Mouse (Mus musculus) liver, embryonic 14.5 days (tissue): ENCODE results near the gene Esrra. TPM values are rescaled to one million over a fixed set of nuclear protein-coding genes. Genes with fewer than 3 reads are reported as not detected.

Source experiments
- ATAC-seq: fragments of 200-750 bp; cut with Nextera tagmentation; 2 replicates; pipeline ENCODE4 v1.8.0; 2017; ENCODE audit warnings: moderate number of reproducible peaks, mild to moderate bottlenecking, moderate library complexity; ENCODE audit not compliant: insufficient read depth
- DNase-seq, 3 experiments: peaks; one replicate each; pipeline ENCODE4 v3.0.0-alpha.2; 2012 to 2013; ENCODE audit warnings: low read depth in 3 of 3, low spot score in 3 of 3
- H3K27ac ChIP-seq: fragments of 300-500 bp; sonication (generic); 2 replicates; pipeline ENCODE4 v1.5.1; 2014; ENCODE audit warnings: moderate library complexity, mild to moderate bottlenecking, control low read depth, inconsistent platforms
- H3K27me3 ChIP-seq: fragments of 300-500 bp; sonication (generic); 2 replicates; pipeline ENCODE4 v1.6.1; 2014; ENCODE audit warnings: mild to moderate bottlenecking, low read length, moderate library complexity; ENCODE audit not compliant: control insufficient read depth, insufficient read depth
- H3K36me3 ChIP-seq: fragments of 300-500 bp; sonication (generic); replicated peaks from 2 replicates; pipeline ENCODE4 v1.6.1; 2014; ENCODE audit warnings: low read depth; ENCODE audit not compliant: control insufficient read depth, insufficient read depth
- H3K4me1 ChIP-seq, 2 experiments: fragments of 200-500 bp in 1 of 2; fragments of 300-500 bp in 1 of 2; sonication (generic) in 1 of 2; replicated peaks; 2 replicates each; pipeline ENCODE4 v1.6.1; 2012 to 2014; ENCODE audit warnings: antibody characterized with exemption in 1 of 2, inconsistent platforms in 1 of 2, low read length in 1 of 2; ENCODE audit not compliant: control insufficient read depth in 2 of 2, insufficient read depth in 2 of 2
- H3K4me2 ChIP-seq: fragments of 300-500 bp; sonication (generic); 2 replicates; pipeline ENCODE4 v1.6.1; 2014; ENCODE audit warnings: low read depth, mild to moderate bottlenecking, control low read depth, moderate library complexity
- H3K4me3 ChIP-seq, 2 experiments: fragments of 200-500 bp in 1 of 2; fragments of 300-500 bp in 1 of 2; sonication (generic) in 1 of 2; 2 replicates each; pipeline ENCODE4 v1.5.1; 2012 to 2014; ENCODE audit warnings: low read depth in 2 of 2, low read length in 2 of 2, mild to moderate bottlenecking in 2 of 2, control low read depth in 1 of 2, inconsistent platforms in 1 of 2, moderate library complexity in 1 of 2; ENCODE audit not compliant: insufficient read depth in 1 of 2
- H3K9ac ChIP-seq: fragments of 300-500 bp; sonication (generic); replicated peaks from 2 replicates; pipeline ENCODE4 v1.6.1; 2014; ENCODE audit warnings: mild to moderate bottlenecking, control low read depth, moderate library complexity
- H3K9me3 ChIP-seq: fragments of 300-500 bp; sonication (generic); 2 replicates; pipeline ENCODE4 v1.6.1; 2016; ENCODE audit warnings: low read length, mixed read lengths; ENCODE audit not compliant: control insufficient read depth
- CTCF ChIP-seq: IDR thresholded peaks from 2 replicates; pipeline ENCODE4 v1.5.1; 2016; ENCODE audit warnings: antibody characterized with exemption, low read depth, control low read depth
- EP300 ChIP-seq: IDR thresholded peaks from 2 replicates; pipeline ENCODE4 v1.6.1; 2016; ENCODE audit warnings: antibody characterized with exemption, low read depth
- WGBS: fragments of 180-500 bp; shearing (Covaris S2); extraction: QIAGEN DNeasy Blood & Tissue Kit; methylation state at CpG from one replicate; pipeline ENCODE4 v1.1.7; 2014; ENCODE audit not compliant: insufficient replicate concordance; 5-methylcytosine and 5-hydroxymethylcytosine counted together
- polyA plus RNA-seq, 2 experiments: library from polyadenylated mRNA; depleted of rRNA in 1 of 2; stranded (reverse) in 1 of 2; unstranded in 1 of 2; fragments of >200 nt; fragmentation: Nextera tagmentation in 1 of 2; extraction: Ambion mirVana in 1 of 2; gene quantifications; 2 replicates each; pipeline versions ENCODE4 v1.2.1 to v1.2.3; 2012 to 2014

The Esrra gene
- polyA plus RNA-seq, 2 experiments: 1.6 to 6.6 TPM

DNA sequence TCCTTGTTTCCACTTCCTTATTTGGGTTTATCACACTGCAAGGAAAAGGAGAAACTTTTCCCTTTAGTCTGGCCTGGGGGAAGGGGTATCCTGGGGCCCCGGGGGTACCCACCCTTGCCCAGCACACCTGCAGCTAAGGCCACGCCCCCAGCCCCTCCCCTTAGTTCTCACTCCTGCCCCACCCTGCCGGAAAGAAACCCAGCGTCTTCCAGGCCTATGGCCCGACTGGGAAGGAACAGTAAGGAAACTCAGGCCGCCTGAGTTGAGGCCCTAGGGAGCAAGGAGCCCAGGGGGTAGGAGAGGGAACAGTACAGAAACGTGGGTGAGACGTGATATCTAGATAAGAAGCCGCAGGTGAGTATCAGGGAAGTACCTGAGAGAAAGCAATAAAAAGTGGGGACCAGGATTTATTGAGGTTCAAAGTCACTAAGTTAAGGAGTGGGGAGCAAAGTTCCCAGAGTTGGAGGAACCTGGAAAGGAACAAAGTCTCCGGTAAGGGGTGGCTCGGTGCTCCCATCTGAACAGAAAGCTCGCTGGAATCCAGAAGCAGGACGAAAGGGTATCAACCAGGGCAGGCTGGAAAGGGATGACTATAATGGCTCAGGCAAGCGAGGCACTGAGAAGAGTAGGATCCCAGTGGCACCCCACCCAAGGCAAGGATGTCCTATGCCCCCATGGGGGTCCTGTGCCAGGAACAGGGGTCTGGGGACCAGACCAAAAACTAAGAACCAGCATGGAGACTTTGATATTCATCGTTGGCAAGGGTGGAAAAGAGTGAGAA, 47.1 kb upstream of the Esrra start:
- WGBS: 10% methylated on average over 15 of the region's 15 CpGs

DNA sequence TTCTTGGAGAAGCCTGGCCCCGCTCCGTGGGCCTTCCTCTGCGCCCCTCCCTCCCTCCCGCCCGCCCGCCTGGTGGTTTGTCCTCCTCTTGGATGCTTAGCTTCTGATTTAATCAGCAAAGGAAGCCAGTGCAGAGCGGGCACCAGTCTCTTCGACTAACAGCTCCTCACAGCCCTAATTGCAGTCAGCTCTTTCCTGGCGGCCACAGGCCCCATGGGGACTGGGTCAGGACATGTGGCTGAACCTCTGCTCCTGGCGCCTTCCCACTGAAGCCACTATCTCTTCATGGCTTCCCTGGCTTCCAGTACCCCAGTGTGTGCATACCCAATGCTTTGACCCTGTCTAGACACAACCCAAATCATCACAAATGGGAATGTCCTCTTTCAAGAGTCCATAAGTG, 34.8 kb upstream of the Esrra start:
- no peaks in the 10 kb centered on the region for H3K27me3 ChIP-seq

More for the DNA sequence above, 47.1 kb upstream of the Esrra start:
- peaks cover 3% of the 10 kb centered on the region; the same call in 1 of the 2 replicates for H3K27me3 ChIP-seq
- no peak overlapping the region for H3K27ac ChIP-seq
- peak overlapping the region; percentile 53 to 66 for H3K4me3 ChIP-seq
- H3K4me2 ChIP-seq: peak overlapping the region; percentile 91
- ATAC-seq: no peak
- H3K9me3 ChIP-seq: no peaks in the 10 kb centered on the region
- DNase-seq: no peak
- peaks cover 19 to 20% of the 10 kb centered on the region in 2 experiments for H3K4me1 ChIP-seq
- no peaks in the 10 kb centered on the region for H3K36me3 ChIP-seq
- TF ChIP-seq EP300 (no peak), CTCF (no peak)
- no peak overlapping the region for H3K9ac ChIP-seq

DNA sequence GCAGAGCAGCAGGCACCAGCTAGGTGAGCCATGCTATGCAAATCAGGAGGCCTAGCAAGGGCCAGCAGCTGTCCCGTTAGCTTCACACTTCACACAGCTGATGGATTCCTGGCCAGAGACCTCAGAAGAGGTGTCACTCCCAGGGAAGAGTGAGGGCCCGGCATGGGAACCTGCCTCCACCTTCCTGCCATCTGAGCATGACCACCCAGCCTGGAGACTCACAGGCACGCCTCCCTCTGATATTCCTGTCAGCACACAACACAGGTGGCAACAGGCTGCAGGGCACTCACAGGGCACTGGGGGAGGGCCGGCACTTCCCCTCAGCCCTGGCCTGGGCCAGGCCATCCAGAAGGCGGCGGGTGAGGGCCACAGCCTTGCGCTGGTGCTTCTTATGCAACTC, 33.8 kb upstream of the Esrra start:
- ATAC-seq: no peak
- no peak overlapping the region for H3K9ac ChIP-seq
- no peaks in the 10 kb centered on the region for H3K27me3 ChIP-seq
- 81% methylated on average over 7 of the region's 7 CpGs for WGBS
- no peak for DNase-seq
- H3K4me2 ChIP-seq: no peak overlapping the region
- H3K4me1 ChIP-seq: peaks cover 9 to 13% of the 10 kb centered on the region in 2 experiments
- no peak overlapping the region for H3K4me3 ChIP-seq
- H3K27ac ChIP-seq: no peak overlapping the region
- H3K36me3 ChIP-seq: no peaks in the 10 kb centered on the region
- H3K9me3 ChIP-seq: no peaks in the 10 kb centered on the region
- TF ChIP-seq CTCF (no peak), EP300 (no peak)

More for the DNA sequence above, 34.8 kb upstream of the Esrra start:
- H3K4me3 ChIP-seq: no peak overlapping the region
- TF ChIP-seq EP300 (no peak), CTCF (no peak)
- ATAC-seq (no peak), DNase-seq (no peak)
- peaks cover 8 to 9% of the 10 kb centered on the region in 2 experiments for H3K4me1 ChIP-seq
- no peak overlapping the region for H3K4me2 ChIP-seq
- H3K9me3 ChIP-seq: no peaks in the 10 kb centered on the region
- no peak overlapping the region for H3K9ac ChIP-seq
- no peak overlapping the region for H3K27ac ChIP-seq
- H3K36me3 ChIP-seq: no peaks in the 10 kb centered on the region
- WGBS: 67% methylated on average over 10 of the region's 10 CpGs

DNA sequence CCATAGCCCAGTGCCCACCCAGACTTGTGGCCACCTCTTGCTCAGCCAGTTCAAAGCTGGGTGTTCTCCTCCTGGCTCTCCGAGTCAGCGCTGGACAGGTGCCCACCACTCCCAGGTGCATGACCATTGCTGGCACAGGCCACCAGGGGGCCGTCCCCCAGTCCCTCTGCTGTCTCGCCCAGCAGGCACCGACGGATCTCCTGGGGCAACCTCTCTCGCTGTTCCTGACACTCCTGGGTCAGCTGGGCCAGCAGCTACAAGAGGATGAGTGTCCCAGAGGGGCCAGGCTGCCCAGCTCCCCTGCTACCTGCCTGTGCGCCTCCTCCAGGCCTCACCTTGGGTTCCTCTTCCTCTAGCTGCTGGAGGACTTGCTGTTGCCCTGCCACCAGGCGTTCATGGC, 32.4 kb upstream of the Esrra start:
- Histone ChIP-seq H3K9ac (no peak overlapping the region), H3K36me3 (no peaks in the 10 kb centered on the region), H3K4me3 (no peak overlapping the region), H3K4me1 (peaks cover 13 to 19% of the 10 kb centered on the region in 2 experiments), H3K9me3 (no peaks in the 10 kb centered on the region), H3K4me2 (no peak overlapping the region), H3K27ac (no peak overlapping the region), H3K27me3 (no peaks in the 10 kb centered on the region)
- DNase-seq: no peak
- 59% methylated on average over 9 of the region's 9 CpGs for WGBS
- TF ChIP-seq EP300 (no peak), CTCF (peak; percentile 79)
- no peak for ATAC-seq

DNA sequence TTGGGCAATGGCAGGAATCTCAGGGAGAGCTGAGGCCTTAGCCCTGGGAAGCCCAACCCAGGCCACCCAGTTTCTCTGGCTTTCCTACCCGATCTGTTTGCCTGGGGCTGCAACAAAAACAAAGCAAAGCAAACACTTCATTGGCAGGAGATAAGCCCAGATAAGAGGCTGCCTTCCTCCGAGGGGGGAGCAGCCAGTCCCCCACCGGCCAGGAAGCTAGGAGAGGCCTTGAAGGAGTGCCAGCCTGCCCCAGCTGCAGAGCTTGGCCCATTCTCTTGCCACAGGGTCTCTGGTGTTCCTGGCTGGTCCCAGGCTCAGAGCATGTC, 31.1 kb upstream of the Esrra start:
- peak overlapping the region; percentile 96 for H3K4me2 ChIP-seq
- no peak; the same call in 1 of the 2 replicates for ATAC-seq
- 0% methylated on average over 3 of the region's 3 CpGs for WGBS
- H3K9ac ChIP-seq: peak overlapping the region; percentile 78
- no peaks in the 10 kb centered on the region for H3K36me3 ChIP-seq
- TF ChIP-seq EP300: no peak
- no peak for TF ChIP-seq CTCF
- no peaks in the 10 kb centered on the region for H3K9me3 ChIP-seq
- peaks cover 13 to 19% of the 10 kb centered on the region in 2 experiments for H3K4me1 ChIP-seq
- no peaks in the 10 kb centered on the region for H3K27me3 ChIP-seq
- DNase-seq: no peak
- H3K27ac ChIP-seq: peak overlapping the region; percentile 86; the same call in 1 of the 2 replicates
- H3K4me3 ChIP-seq: peak overlapping the region; percentile 70 to 87
